Mouse (Mus musculus) left cerebral cortex, postnatal 14 days (tissue): ENCODE measurements around the gene 1700042G07Rik. TPM values are rescaled to one million over a fixed set of nuclear protein-coding genes. Genes with fewer than 3 reads are reported as not detected.
"Not testable (repeated sequence)": the region's sequence is repeated elsewhere in the genome, so short reads cannot be mapped to it uniquely, and the experiment has no call there.

ENCODE experiments used
- DNase-seq, 2 experiments: peaks; one replicate each; pipeline ENCODE4 v3.0.0; 2021 to 2022; ENCODE audit warnings: low spot score in 2 of 2, mixed read lengths in 1 of 2
- intact Hi-C: fragments of 180-260 bp; cut with DNase I; formaldehyde crosslinking; loops from one replicate; pipeline ENCODE4 v1.15.1; 2025
- total RNA-seq, 2 experiments: library from RNA; stranded (reverse); gene quantifications; 2 replicates each; pipeline ENCODE4 v1.2.3; 2021

Gene 1700042G07Rik
- total RNA-seq, 2 experiments from 2014 or later, result not detected

DNA sequence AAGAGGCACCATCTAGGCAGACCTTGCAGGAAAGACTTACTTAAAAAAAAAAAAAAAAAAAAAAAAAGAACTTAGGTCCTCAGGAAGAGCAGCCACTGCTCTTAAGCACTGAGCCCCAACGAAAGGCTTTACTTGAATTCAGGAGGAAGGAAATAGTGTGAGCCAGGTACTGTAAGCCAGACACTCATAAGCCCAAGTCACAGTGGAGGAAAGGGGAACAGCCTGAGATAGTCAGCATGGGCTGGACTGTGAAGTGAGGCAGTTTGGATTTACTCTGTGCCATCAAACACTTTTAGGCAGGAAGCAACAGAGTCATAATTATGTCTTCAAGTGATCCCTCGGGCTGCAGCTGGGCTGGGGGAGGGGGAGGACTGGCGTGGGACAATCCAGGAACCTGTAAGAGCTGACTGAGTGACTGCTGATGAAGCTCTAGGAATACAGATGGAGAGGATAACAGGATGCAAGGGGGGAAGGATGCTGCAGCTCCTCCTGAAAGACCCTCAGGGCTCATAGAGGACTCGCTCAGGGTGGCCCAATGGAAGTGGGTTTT is 19.2 kb downstream of the 1700042G07Rik start:
- intact Hi-C loops, result no loop called here

DNA sequence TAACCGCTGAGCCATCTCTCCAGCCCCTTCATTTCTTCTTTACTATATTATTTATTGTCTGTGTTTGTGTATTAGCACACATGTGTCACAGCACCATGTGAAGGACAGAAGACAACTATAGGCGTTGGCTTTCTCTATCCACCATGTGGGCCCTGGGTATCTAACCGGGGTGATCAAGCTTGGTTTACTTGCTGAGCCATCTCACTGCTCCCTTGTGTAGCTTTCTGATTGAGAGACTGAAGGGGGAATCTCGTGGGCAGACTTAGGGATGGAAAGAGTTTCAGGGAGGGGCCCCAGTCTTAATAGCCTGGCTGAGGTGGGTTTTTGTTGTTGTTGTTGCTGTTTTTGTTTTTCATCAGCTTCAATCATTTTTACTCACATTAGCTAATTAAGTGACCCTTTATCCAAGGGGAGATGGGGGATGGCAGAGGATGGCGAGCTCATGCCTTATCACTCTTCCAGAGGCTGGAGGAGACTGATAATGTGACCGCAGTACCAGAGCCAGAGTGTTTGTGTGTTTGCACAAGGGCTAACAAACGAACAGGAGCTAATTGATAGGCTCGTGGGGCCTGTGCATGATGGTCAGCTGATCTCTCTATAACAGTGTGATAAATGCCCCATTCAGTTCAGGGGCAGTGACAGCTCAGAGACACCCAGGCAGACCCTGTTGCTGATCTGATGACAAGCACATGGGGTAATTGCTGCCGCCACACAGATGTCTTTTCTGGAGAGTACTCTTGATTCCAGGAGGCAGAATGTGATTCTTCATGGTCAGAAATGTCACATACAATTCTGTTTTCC is 20.6 kb downstream of the 1700042G07Rik start:
- intact Hi-C loops, result no loop called here
- no peak for DNase-seq

More for the DNA sequence above, 19.2 kb downstream of the 1700042G07Rik start:
- no peak for DNase-seq

DNA sequence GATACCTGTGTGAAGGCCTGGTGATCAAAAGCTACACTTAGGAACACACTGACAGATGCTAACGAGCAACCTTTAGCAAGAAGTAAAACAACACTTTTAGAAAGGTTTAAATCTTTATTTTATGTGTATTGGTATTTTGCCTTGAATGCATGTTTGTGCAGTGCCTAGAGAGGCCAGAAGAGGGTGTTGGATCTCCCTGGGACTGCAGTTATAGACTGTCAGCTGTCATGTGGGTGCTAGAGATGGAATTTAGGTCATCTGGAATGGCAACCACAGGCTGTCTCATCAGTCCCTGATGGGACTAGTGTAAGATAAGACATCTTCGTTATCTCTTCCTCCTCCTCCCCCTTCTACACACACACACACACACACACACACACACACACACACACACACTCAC is 25.2 kb downstream of the 1700042G07Rik start:
- intact Hi-C loops, result no loop called here
- DNase-seq, result no peak

DNA sequence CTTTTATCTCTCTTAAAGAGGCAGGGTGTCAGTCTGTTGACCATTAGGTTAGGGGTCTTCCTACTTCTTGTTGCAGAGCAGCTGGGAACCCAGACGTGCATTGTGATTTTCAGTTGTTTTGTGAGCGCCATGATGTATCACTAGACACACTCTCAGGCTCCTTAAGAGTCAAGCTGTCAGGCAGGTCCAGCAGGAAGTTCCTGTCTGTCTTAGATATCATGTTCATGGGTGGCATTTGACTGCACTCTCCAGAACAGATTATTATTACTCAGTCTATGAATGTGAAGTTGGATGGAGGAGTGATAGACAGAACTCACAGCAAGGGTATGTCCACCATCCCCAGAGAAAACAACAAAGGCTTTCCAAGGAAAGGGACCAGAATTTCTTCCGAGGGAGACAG is 31.2 kb downstream of the 1700042G07Rik start:
- DNase-seq, result no peak
- intact Hi-C loops, result no loop called here

DNA sequence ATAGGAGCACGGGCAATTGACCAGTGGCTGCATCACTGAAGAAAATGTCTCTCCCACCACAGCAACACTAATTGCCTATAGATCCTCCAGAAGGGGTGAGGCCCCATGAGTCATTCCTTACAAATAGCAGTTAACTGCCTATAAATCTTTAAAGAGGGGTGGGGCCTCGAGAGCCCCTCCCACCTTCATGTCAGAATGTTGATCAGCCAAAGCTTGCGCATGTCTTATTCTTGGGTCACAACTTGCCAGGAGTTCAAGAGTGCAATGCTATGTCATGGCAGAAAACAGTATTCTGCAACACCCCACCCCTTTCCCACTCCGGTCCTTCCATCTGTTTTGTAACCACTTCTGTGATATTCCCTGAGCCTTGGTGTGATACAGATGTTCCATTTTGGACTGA is 33.4 kb downstream of the 1700042G07Rik start:
- intact Hi-C loops, result no loop called here

DNA sequence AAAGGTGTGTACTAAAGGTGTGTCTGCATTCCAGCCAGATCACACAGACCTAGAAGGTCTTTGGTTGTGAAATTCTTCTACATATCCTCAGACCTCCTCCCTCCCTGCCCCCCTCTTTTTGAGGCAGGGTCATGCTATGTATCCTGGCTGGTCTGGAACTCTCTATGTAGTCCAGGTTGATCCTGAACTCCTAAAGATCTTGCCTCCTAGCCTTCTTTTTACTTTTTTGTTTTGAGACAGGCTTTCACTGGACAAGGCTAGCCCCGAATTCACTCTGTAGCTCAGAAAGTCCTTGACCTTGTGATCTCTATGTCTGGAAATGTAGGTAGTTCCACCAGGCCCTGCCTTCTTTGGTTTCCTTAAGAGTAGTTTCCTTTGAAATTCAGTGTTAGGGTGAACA is 35.7 kb downstream of the 1700042G07Rik start:
- DNase-seq, result no peak
- intact Hi-C loops, result no loop called here

More for the DNA sequence above, 33.4 kb downstream of the 1700042G07Rik start:
- no peak for DNase-seq

DNA sequence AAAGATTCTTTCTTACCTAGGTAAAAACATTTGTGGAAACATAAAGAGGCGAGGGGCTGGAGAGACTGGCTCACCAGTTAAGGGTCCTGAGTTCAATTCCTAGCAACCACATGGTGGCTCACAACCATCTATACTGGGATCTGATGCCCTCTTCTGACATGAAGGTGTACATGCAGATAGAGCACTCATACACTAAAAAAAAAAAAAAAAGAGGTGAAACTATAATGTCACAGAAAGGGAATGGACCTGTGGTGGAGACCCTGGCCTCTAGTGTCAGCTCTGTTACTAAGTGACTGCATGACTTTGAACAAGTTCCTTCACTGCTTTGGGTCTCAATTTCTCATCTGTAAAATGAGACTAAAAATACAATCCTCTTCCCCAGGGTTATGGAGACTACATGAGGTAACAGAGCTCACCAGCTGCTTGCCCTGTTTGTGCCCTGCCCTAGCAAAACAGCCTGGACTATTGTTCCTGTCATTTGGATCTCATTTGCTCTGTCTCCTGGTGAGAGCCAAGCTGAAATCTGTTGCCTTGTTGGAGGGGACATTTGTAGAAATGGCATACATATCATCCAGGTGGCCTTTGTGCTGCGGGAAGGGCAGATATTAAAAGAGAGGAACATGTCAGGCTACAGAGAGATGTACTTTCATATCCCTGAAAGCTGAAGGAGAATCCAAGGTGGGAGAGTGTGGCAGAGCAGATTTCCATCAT is 42.9 kb downstream of the 1700042G07Rik start:
- DNase-seq, result no peak
- intact Hi-C loops, result no loop called here

DNA sequence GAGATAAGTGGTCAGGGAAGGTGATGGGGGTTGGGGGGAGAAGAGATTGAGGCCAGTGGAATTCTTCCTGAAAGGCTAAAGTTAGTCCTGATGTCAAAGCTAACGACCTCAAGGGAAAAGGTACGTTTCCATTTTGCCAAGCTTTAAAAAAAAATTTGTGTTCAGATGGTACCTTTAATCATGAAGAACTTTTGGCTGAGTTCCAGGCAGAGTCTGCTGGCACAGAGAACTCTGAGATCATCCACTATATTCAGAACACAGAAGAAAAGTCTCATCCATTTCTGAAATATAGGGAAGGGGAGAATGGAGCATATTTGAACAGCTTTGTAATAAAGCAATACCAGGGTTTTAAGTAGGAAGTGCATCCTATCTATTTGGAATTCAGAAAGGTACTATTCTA is 43.9 kb downstream of the 1700042G07Rik start:
- DNase-seq, result peak; percentile 41 to 72
- intact Hi-C loops, result no loop called here

DNA sequence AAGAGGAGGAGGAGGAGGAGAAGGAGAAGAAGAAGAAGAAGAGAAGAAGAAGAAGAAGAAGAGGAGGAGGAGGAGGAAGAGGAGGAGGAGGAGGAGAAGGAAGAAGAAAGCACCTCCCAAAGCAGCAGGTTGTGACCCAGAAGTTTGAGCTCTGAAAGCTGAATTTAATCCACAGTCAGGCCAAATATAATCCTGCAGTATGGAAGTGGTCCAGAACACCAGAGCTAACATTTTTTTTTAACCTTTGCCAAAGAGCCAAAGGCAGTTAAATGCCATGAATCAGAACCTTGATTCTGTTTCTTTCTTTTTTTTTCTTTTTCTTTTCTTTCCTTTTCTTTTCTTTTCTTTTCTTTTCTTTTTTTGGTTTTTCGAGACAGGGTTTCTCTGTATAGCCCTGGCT is 44.5 kb downstream of the 1700042G07Rik start:
- intact Hi-C loops, DNase-seq: not testable (repeated sequence)

DNA sequence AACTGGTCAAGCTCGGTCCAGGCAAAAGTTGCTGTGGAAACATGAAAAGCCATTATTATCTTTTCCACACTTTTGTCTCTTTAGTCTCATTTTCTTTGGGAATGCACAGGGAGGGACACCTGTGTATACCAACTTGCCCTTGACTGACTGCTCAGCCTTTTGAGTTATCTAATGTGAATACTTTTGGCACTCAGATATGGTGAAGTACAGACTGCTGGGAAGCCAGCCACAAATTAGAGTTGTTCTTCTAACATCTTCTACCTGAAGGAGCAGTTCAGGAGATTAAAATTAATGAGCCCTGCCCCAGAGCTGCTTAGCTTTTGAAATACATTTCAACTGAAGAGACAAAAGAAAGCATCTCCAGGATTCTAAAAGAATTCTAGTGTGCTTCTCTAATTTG is 45.9 kb downstream of the 1700042G07Rik start:
- DNase-seq, result no peak
- intact Hi-C loops, result no loop called here

DNA sequence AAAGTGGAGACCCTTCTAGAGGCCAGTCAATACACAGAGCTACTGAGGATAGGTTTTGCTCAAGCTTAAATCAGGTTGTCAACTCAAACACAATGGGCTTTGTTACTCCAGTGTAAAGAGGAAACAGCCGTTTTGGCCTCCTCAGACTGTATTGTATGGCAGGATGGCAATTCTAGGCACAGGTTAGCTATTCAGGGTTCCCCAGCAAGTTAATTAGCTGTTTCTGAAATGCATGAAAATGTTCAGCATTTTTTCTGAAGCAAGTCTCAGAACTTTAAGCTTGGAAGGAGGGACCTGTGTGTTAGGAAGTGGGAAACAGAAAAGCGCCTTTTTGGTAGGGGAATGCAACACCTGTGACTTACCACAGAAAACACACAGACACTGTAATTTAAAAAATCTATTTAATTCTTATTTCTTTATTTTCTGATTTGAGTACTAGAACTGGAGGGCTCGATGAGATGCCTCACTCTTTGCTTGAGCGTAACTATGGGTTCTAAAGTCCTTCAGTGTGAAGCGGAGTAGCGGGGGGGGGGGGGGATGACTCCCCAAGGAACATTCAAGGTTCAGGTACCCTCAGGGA is 47.0 kb downstream of the 1700042G07Rik start:
- no peak for DNase-seq
- intact Hi-C loops, result loop anchor here (5.0 to 10.0 kb wide), 2 partner anchors 43 to 185 kb away; no protein-coding TSS in a partner anchor

DNA sequence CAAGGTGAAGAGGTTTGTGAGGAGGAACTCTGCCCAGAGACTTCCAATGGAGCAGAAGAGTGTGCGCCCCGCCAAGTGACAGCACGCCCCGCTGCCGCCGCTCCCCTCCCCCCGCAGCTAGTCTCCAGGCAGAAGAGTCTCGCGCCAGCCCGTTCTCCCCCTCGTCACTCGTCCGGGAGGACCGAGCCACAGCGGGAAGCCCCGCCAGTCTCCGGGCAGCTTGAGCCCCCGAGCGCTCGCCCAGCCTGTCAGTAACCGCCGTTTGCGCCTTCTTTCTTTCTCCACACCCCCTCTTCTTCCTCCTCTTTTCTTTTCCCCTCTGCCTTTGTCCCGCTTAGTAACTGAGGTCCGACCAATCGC is 47.6 kb downstream of the 1700042G07Rik start:
- DNase-seq, result no peak
- intact Hi-C loops, result loop anchor here (5.0 to 10.0 kb wide), 2 partner anchors 43 to 184 kb away; no protein-coding TSS in a partner anchor

DNA sequence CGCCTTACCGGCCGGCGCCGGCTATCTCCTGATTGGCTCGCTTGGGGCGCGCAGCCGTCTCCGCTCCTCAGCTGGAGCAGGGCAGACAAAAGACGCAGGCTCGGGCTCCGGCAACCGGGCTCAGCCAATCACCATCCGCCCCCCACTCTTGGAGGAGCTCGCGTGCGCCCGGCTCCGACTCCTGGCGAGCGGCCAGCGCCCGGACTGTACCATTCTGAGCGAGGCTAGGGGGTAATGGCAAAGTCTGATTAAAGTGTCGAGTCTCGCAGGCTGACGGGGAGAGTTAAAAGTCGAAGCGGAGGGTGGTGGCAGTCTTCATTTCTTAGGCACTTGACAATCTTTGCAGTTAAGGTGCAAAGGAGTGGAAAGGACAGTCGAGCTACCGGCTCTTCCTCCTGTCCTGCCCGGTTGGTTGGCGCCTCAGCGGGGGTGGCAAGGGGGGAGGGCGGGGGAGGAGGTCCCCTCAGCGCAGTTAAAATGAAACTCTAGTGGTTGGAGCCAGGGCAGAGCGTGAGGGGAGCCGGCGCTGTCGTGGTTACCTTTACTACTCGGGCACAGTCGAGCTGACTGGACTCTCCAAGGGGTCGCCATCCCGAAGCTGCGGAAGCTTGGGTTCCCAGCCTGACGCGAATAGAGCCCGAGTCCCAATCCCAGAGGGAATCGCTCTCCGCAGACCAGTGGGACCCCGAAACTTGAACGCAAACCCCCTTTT is 48.1 kb downstream of the 1700042G07Rik start, which contains the start of gene Pik3r3:
TSS of gene Pik3r3 (plus strand) at position 479 of the 712 bp plus-strand sequence.
- intact Hi-C loops, result loop anchor here (5.0 to 10.0 kb wide), 2 partner anchors 44 to 184 kb away; no protein-coding TSS in a partner anchor
- DNase-seq, result peak; percentile 99

DNA sequence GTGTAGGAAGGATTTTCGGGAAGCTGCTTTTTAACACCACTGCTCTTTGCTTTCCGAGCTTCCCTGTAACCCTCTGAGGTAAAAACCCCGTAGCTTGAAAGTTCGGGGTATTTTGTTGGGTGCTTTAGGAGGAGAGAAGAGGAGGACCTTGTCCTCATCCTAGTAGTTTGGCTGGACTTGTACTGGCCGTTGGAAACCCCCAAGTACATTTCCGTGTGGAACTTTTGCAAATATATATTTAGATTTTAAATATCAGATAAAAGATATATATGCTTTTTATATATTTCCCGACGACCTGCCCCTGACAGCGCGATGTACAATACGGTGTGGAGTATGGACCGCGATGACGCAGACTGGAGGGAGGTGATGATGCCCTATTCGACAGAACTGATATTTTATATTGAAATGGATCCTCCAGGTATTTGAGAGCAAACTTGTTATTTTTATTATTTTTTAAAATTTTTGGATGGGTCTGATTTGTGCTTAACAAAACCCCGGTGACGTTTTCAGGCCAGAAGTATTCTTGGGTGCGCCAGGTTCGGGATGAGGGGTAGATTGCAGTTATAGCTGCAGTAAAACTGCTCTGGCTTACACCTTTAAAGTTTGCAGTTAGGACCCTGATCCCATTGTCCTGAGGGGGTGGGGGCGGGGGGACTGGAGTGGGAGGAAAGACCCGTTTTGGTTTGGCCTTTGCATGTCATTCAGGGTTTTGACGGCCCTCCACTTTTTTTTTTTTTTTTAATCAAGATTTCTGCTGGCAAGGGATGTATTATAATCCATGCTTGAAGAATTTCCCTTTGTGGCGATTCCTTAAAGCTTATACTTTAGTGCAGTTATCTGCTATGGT is 49.0 kb downstream of the 1700042G07Rik start:
- intact Hi-C loops, result loop anchor here (5.0 to 10.0 kb wide), 2 partner anchors 45 to 183 kb away; no protein-coding TSS in a partner anchor

DNA sequence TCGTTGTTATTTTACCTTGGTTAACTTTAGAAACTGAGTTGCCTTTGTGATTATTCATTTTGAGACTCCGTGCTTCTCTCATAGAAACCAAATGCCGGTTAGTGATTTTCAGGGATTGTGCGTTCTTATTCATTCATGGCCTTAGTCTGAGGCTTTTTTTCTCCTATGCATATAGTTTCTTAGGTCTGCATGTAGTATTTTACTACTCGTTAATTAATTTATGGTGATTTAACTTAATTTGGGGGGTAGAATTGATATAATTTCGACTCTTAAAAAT is 49.6 kb downstream of the 1700042G07Rik start:
- intact Hi-C loops, result loop anchor here (5.0 to 10.0 kb wide), 2 partner anchors 45 to 182 kb away; no protein-coding TSS in a partner anchor
- no peak for DNase-seq

More for the DNA sequence above, 49.0 kb downstream of the 1700042G07Rik start:
- DNase-seq, result peak in 1 of 2 experiments; percentile 8
